Mouse (Mus musculus) lung, postnatal 0 days (tissue): ENCODE measurements around the gene Gm17490.

Experiments used
- CTCF ChIP-seq: IDR thresholded peaks from 2 replicates; pipeline ENCODE4 v1.5.1; 2016; ENCODE audit warnings: antibody characterized with exemption, mild to moderate bottlenecking
- EP300 ChIP-seq: IDR thresholded peaks from 2 replicates; pipeline ENCODE4 v1.6.1; 2016; ENCODE audit warnings: antibody characterized with exemption, mild to moderate bottlenecking, control low read depth

GRCm38 (mm10) chr2:11644057-11644456, 18.0 kb upstream of the Gm17490 start:
- TF ChIP-seq CTCF (no peak), EP300 (no peak)
